Mouse (Mus musculus): Measurements from ENCODE around the gene Prl2c2.
"Not testable (repeated sequence)": the region's sequence is repeated elsewhere in the genome, so short reads cannot be mapped to it uniquely, and the experiment has no call there.

Prl2c2 gene

GRCm38 (mm10) chr13:13005283-13005682 is at the start of gene Prl2c2:
Gene Prl2c2 (minus strand): TSS chr13:13005383.
- DNase-seq = not testable (repeated sequence)

- DNase-seq = not testable (repeated sequence)
Measured at GRCm38 (mm10) chr13:13025872-13026271, 20.7 kb upstream of the Prl2c2 start.

GRCm38 (mm10) chr13:13013993-13014549 is 8.9 kb upstream of the Prl2c2 start:
- not testable (repeated sequence) for DNase-seq
